Mouse (Mus musculus): Measurements from ENCODE around the gene Vps54.
"Not testable (repeated sequence)": the region's sequence is repeated elsewhere in the genome, so short reads cannot be mapped to it uniquely, and the experiment has no call there.

Gene Vps54

GRCm38 (mm10) chr11:21247203-21247865 is 8.3 kb downstream of the Vps54 start:
- no peak for DNase-seq

- DNase-seq: no peak
Observed at GRCm38 (mm10) chr11:21247940-21248339, 8.9 kb downstream of the Vps54 start.

GRCm38 (mm10) chr11:21250366-21250765 is 11.3 kb downstream of the Vps54 start:
- no peak for DNase-seq

- DNase-seq: not testable (repeated sequence)
Observed at GRCm38 (mm10) chr11:21258611-21259010, 19.5 kb downstream of the Vps54 start.

- DNase-seq: peak; percentile 17 to 28
Observed at GRCm38 (mm10) chr11:21265423-21265822, 26.3 kb downstream of the Vps54 start.

- no peak for DNase-seq
Observed at GRCm38 (mm10) chr11:21276151-21276550, 37.1 kb downstream of the Vps54 start.

GRCm38 (mm10) chr11:21286391-21286790 is 47.3 kb downstream of the Vps54 start:
- DNase-seq: no peak

GRCm38 (mm10) chr11:21288153-21288552 is 49.1 kb downstream of the Vps54 start:
- peak; percentile 18 to 24 for DNase-seq

GRCm38 (mm10) chr11:21295486-21295885 is 56.4 kb downstream of the Vps54 start:
- DNase-seq: no peak

GRCm38 (mm10) chr11:21303619-21304018 is 64.5 kb downstream of the Vps54 start:
- no peak for DNase-seq

- no peak for DNase-seq
Observed at GRCm38 (mm10) chr11:21307078-21307668, 68.1 kb downstream of the Vps54 start.

- DNase-seq: peak; percentile 28 to 37
Observed at GRCm38 (mm10) chr11:21308119-21308518, 69.0 kb downstream of the Vps54 start.

- DNase-seq: no peak
Observed at GRCm38 (mm10) chr11:21309516-21309915, 70.4 kb downstream of the Vps54 start.

GRCm38 (mm10) chr11:21313922-21314657 is 75.0 kb downstream of the Vps54 start:
- DNase-seq: no peak

GRCm38 (mm10) chr11:21321577-21321976 is 82.5 kb downstream of the Vps54 start:
- DNase-seq: no peak

GRCm38 (mm10) chr11:21322349-21322748 is 83.3 kb downstream of the Vps54 start:
- no peak for DNase-seq

- DNase-seq: no peak
Observed at GRCm38 (mm10) chr11:21325781-21326180, 86.7 kb downstream of the Vps54 start.

GRCm38 (mm10) chr11:21326770-21327169 is 87.7 kb downstream of the Vps54 start:
- no peak for DNase-seq

GRCm38 (mm10) chr11:21327486-21327885 is 88.4 kb downstream of the Vps54 start:
- DNase-seq: no peak

GRCm38 (mm10) chr11:21328141-21328540 is 89.1 kb downstream of the Vps54 start:
- DNase-seq: no peak

GRCm38 (mm10) chr11:21332639-21333295 is 93.7 kb downstream of the Vps54 start:
- no peak for DNase-seq

- DNase-seq: no peak
Observed at GRCm38 (mm10) chr11:21337855-21338254, 98.8 kb downstream of the Vps54 start.

- no peak for DNase-seq
Observed at GRCm38 (mm10) chr11:21339088-21339487, 100.0 kb downstream of the Vps54 start.

Measured in B cell, adult 2 months (primary cell).